Mouse (Mus musculus) mesoderm, embryonic 11.5 days (tissue): ENCODE measurements around the gene Cyp2w1.
A peak's percentile ranks its signal among the peaks of the same experiment; 100 is the strongest.
"Not testable (repeated sequence)": the region's sequence is repeated elsewhere in the genome, so short reads cannot be mapped to it uniquely, and the experiment has no call there.

Source experiments
- DNase-seq: peaks from one replicate; pipeline ENCODE4 v3.0.0-alpha.2; 2012; ENCODE audit warnings: low read depth, low spot score

Gene Cyp2w1

GRCm38 (mm10) chr5:139383234-139383633, 30.8 kb downstream of the Cyp2w1 start:
- DNase-seq = no peak

DNA sequence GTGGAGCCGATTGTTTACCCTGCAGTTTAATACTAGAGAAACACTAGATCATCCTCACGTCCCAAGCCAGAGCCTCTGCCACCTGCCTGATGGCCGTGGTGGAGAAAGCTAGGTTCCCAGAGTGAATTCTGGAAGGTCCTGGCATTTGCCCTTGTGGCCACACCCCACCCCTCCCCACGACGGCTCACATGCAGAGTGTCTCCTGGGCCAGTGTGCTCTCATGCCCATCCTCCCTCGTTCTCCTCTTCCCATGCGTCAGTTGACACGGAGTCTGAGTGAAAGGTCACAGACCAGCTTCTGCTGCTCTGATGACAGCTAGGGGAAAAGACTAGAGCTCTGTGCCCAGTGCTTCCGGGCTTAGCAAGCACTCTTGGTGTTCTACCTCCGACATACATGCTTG, 32.1 kb downstream of the Cyp2w1 start:
- DNase-seq = no peak

DNA sequence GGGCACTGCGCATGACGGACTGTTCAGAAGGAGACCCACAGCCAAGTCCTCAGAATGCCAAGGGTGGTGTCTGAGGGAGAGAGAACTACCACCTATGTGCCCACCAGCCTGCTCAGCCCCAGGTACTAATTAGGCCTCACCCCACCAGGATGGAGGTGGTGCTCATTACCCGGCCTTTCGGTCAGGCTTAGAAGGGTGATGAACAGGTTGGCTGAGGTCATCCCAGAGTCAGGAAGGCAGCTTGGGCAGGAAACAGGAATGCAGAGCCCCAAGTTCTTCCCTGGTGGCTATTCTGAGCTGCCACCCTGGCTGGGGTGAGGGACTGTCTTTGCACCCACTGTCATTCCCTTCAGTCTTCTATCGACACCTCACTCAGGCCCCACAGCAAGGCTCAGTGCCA, 33.6 kb downstream of the Cyp2w1 start:
- no peak for DNase-seq

DNA sequence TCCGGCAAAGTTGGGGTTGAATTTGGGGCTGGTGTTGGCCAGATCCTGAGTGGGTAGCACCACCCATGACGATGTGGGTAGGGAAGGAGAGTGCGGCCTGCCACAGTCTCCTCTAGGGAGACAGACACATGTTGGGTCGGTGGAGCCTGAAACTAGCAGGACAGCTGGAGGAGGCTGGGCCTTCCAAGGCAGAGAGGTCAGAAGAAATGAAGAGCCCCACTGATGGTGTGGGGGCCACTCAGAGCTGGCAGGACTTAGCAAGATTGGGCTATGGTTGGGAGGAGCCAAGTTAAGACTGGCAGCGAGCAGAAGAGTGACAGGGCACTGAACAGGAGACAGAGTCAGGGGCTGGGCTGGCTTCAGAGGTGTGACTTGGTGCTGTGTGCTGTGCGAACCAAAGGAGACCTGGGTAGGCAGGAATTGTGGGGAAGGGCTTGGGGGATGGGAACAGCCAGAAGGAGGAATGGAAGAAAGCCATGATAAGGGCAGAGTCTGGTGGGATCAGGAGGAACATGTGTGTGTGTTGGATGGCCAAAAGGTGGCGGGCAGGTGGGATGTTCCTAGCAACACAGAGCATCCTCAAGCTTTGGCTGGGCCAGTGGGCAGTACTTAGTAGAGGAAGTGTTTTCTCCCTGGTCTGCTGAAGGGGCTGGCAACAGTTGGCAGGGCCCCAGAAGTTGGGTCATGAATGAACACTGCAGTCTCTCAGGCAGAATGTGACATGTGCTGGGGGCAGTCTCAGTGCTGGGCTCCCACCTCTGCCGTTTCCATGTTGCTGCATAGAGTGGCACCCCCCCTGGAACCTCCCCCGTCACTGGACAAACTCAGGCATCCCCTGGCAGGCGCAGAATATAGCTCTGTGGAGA, 35.1 kb downstream of the Cyp2w1 start:
- no peak for DNase-seq

DNA sequence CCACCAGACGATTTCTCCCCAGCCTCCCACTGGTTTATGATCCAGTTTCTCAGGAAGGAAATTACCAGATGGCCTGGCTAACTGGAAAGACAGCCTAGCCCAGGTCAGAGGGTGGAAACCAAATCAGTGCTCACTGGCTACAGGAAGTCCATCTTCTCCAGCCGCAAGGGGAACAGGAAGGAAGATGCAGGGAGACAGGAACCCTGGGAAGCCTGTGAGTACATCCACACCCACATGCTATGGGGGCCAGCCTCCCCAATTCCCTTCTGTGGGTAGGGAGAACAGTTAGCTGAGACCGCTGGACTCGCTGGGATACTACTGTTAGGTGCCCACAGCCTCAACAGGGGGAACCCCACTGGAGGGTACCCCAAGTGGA, 35.8 kb downstream of the Cyp2w1 start:
- no peak for DNase-seq

GRCm38 (mm10) chr5:139388694-139389675, 36.6 kb downstream of the Cyp2w1 start:
- no peak for DNase-seq

DNA sequence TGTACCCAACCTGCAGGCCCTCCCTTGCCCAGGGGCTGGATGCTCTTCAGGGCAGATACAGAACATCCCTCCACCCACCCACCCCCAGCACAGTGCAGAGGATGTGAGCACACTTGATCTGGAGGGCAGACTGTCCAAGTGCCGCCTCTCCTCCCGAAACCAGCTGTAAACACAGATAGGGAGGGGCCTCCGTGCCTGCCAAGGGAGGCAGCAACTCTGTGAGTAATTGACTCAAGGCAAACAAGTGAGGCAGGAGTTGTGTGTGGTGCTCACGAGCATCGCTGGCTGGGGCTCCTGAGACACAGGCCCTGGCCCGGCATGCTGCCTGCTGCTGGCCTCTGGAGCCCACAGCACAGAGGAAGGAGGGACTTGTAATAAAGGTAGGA, 37.3 kb downstream of the Cyp2w1 start:
- peak; percentile 26 for DNase-seq

- DNase-seq = not testable (repeated sequence)
Observed at GRCm38 (mm10) chr5:139390324-139391119, 38.1 kb downstream of the Cyp2w1 start.

- DNase-seq = no peak
Observed at GRCm38 (mm10) chr5:139391309-139391990, 39.0 kb downstream of the Cyp2w1 start.

DNA sequence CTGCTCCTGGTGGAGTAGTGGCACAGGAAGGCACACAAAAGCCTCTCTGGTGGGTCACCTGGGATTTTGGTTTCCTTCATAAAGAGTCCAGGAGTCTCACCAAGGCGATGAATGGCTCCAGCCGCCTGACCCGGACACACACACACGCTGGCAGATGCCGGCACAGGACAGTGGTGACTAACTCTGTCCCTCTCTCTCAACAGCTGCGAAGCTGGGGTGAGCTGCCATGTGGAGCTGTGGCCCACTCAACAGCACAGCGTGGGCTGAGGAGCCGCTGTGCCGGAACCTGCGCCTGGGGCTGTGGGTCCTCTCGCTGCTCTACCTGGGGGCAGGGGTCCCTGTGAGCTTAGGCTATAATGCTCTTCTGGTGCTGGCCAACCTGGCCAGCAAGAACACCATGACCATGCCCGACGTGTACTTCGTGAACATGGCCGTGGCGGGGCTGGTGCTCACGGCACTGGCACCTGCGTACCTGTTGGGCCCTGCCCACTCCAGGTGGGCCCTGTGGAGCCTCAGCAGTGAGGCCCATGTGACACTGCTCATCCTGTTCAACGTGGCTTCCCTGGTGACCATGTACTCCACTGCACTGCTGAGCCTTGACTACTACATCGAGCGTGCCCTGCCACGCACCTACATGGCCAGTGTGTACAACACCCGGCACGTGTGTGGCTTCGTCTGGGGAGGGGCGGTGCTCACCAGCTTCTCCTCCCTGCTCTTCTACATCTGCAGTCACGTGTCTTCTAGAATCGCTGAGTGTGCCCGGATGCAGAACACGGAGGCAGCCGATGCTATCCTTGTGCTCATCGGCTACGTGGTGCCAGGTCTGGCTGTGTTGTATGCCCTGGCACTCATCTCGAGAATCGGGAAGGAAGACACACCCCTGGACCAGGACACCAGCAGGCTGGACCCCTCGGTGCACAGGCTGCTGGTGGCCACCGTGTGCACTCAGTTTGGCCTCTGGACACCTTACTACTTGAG, 40.1 kb downstream of the Cyp2w1 start:
- DNase-seq = no peak

DNA sequence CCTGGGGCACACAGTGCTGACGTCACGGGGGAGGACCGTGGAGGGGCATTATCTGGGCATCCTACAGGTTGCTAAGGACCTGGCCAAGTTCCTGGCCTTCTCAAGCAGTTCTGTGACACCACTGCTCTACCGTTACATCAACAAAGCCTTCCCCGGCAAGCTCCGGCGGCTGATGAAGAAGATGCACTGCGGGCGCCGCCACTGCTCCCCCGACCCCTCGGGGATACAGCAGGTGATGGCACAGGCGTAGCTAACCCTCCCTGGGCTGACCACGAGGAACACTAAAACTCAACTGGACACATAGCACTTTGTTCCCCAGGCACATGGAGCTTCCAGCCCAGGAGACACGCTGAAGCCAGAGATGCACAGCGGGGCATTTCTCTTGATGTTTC, 40.8 kb downstream of the Cyp2w1 start:
- DNase-seq = no peak

DNA sequence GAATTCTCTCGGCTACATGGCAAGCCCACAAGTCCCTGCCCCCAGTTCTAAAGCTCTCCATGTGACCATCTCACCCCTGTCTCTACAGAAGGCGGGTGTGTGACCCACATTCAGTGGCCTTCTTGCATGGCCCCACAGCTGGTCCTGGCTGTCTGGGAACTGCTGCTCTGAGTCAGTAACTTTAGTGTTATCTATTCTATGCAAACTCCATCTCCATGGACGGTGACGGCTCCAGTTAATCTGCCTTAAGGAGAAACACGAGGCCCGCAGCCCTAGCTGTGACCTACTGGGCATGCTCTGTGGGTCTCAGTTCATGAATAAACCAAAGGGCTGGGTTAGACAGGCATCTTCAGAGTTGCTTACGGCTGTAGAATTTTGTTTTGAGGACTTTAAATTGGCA, 42.0 kb downstream of the Cyp2w1 start:
- no peak for DNase-seq

- no peak for DNase-seq
Observed at GRCm38 (mm10) chr5:139395528-139395927, 43.1 kb downstream of the Cyp2w1 start.

GRCm38 (mm10) chr5:139397359-139397916, 45.0 kb downstream of the Cyp2w1 start:
- no peak for DNase-seq

DNA sequence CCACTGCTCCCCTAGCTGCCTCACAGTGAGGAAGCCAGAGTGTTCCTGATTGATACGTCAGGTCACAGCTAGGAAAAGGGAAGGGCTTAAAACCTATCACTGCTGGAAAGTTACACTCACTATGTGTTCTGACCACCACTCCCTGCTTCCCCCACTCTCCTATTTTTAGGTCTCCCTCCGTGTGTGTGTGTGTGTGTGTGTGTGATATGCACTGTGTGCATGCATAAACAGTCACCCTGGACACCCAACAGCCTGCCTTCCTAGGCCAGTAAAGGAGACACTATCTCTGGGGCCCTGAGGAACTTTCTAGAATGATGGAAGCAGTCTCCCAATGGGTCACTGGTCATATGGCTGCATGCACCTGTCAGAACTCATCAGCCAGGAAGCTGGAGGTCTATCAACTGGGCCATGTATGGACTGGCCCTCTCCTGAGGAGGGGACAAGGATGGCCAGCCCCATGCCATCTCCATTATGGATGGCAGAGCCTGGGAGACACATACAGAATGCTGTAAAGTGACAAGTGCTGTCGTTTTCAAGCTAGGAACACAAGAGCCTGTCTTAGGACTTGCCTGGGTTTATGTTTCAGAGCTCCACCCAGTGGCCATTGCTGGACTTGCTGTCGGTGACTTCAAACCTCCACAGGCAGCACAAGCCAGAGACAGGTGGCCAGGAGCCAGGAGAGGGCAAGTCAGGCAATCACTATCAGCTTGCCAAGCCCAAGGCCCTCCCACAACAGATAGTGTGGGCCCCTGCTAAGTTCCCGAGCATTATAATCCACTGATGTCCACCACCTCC, 45.7 kb downstream of the Cyp2w1 start:
- peak; percentile 87 for DNase-seq

GRCm38 (mm10) chr5:139398786-139399185, 46.4 kb downstream of the Cyp2w1 start:
- DNase-seq = no peak

DNA sequence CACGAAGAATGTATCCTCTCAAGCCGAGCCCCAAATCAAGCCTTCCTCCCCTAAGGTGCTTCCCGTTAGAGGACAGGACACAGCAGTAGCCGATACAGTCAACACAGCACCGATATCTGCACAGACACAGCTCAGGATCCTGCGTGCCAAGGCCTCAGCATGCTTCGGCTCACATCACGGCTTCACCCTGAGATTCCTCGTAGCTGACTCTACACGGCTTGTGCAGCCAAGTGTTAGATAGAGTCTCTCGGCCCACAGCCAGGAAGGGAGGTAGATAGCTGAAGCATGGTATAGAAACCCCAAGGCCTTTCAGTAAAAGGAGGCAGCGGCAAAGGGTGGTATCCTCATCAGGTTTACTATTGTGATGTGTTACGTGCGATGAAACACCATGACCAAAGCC, 47.6 kb downstream of the Cyp2w1 start:
- no peak for DNase-seq

DNA sequence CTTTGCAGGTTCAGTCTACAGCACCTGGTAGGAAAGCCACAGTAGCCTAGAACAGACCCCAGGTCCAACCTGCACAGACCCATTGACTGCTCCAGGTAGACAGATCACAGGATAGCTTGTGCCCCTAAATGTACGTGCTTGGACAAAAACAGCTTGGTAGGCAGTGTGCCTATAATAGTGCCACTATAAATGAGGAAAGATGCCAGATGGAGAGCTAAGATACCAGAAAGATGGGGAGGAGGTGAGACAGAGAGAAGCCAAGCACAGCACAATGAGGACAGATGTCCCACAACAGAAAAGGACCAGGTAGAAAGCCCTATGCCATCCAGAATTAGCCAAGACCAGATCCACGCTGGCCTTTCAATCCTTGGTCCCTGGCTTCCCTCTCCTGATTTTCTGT, 49.7 kb downstream of the Cyp2w1 start:
- DNase-seq = no peak
